Mouse (Mus musculus) midbrain, embryonic 14.5 days (tissue): ENCODE data around the gene Oas1d. TPM values are rescaled to one million over a fixed set of nuclear protein-coding genes. Genes with fewer than 3 reads are reported as not detected.
"Not testable (repeated sequence)": the region's sequence is repeated elsewhere in the genome, so short reads cannot be mapped to it uniquely, and the experiment has no call there.

ENCODE experiments used
- ATAC-seq: fragments of 200-750 bp; cut with Nextera tagmentation; 2 replicates; pipeline ENCODE4 v1.8.0; 2017; ENCODE audit warnings: moderate number of reproducible peaks, moderate library complexity; ENCODE audit not compliant: low FRiP score, low TSS enrichment
- DNase-seq: peaks from one replicate; pipeline ENCODE4 v3.0.0-alpha.2; 2015
- H3K27ac ChIP-seq: fragments of 300-500 bp; sonication (generic); replicated peaks from 2 replicates; pipeline ENCODE4 v1.5.1; 2014; ENCODE audit warnings: mild to moderate bottlenecking, low read depth, low read length, moderate library complexity
- H3K27me3 ChIP-seq: fragments of 300-500 bp; sonication (generic); 2 replicates; pipeline ENCODE4 v1.6.1; 2014; ENCODE audit warnings: low read length, control low read depth, mixed read lengths; ENCODE audit not compliant: control insufficient read depth, insufficient read depth
- H3K36me3 ChIP-seq: fragments of 300-500 bp; sonication (generic); 2 replicates; pipeline ENCODE4 v1.6.1; 2014; ENCODE audit warnings: low read length, control low read depth; ENCODE audit not compliant: control insufficient read depth, insufficient read depth
- H3K4me1 ChIP-seq: fragments of 300-500 bp; sonication (generic); 2 replicates; pipeline ENCODE4 v1.6.1; 2014; ENCODE audit warnings: mild to moderate bottlenecking, antibody characterized with exemption, low read length, control low read depth; ENCODE audit not compliant: control insufficient read depth, insufficient read depth
- H3K4me2 ChIP-seq: fragments of 300-500 bp; sonication (generic); 2 replicates; pipeline ENCODE4 v1.6.1; 2014; ENCODE audit warnings: mild to moderate bottlenecking, low read length, moderate library complexity
- H3K4me3 ChIP-seq: fragments of 300-500 bp; sonication (generic); replicated peaks from 2 replicates; pipeline ENCODE4 v1.5.1; 2014; ENCODE audit warnings: low read depth, low read length
- H3K9ac ChIP-seq: fragments of 300-500 bp; sonication (generic); replicated peaks from 2 replicates; pipeline ENCODE4 v1.6.1; 2014; ENCODE audit warnings: mild to moderate bottlenecking, low read length, moderate library complexity
- H3K9me3 ChIP-seq: fragments of 300-500 bp; sonication (generic); 2 replicates; pipeline ENCODE4 v1.6.1; 2016; ENCODE audit warnings: low read length, control low read depth, mixed read lengths; ENCODE audit not compliant: control insufficient read depth
- WGBS: fragments of 180-500 bp; shearing (Covaris S2); extraction: QIAGEN DNeasy Blood & Tissue Kit; methylation state at CpG from one replicate; pipeline ENCODE4 v1.1.7; 2014; 5-methylcytosine and 5-hydroxymethylcytosine counted together
- polyA plus RNA-seq: library from polyadenylated mRNA; unstranded; fragments of >200 nt; fragmentation: Nextera tagmentation; extraction: Ambion mirVana; gene quantifications from 2 replicates; pipeline ENCODE4 v1.2.1, GENCODE M21; 2014

Oas1d gene
- polyA plus RNA-seq, 1 experiment from 2014 or later, result not detected

DNA sequence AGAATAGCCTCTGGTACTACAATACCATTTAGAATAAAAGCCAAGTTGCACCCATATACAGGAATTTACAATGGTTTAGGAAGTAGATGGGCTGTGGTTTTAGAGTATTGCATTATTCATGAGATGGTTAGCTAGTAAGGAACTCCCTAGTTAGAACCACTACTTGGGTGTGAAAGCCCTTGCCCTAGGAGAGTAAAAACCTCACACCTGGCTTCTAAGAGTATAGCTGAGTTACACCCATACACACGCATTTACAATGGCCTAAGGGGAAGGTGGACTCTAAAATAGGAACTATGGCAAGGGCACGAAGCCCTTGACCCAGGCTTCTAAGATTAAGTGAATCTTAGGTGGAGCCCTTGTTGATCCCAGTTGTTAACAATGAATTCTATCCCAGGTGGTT lies 19.6 kb upstream of the Oas1d start:
- not testable (repeated sequence) for H3K9ac ChIP-seq, H3K9me3 ChIP-seq, H3K27ac ChIP-seq, H3K4me2 ChIP-seq, ATAC-seq, H3K36me3 ChIP-seq, H3K27me3 ChIP-seq, H3K4me1 ChIP-seq, H3K4me3 ChIP-seq, DNase-seq
- 84% methylated on average over 2 of the region's 2 CpGs for WGBS

DNA sequence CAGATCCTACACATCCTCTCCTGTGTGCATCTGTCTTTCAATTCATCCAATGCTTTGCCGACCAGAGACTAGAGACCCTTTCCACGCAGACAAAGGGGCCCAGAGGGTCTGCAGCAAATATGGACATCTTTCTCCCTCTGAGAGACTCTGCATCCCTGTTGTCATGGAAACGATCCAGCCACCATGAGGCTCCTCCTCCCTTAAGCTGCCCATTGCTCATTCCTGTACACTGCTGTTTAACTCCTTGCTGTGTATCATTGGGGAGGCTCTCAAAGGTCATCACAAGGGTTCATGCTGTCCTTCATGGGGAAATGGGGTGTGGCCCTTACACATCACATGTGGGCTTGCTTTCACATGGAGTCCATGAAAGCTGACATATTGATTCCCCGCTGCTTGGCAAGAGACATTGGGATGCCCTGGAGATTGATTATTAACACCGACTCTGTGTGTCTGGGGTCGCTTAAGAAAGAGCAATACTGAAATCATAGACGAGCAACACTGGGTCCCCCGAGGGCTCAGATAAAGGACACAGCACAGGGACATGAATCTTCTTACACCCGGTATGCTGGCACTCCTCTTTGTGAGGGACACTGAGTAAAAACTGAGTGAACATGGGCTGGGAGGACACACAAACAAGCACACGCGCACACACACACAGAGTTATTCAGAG lies 19.0 kb upstream of the Oas1d start:
- Histone ChIP-seq H3K36me3 (no peaks in the 10 kb centered on the region), H3K4me2 (no peak overlapping the region), H3K4me3 (no peak overlapping the region), H3K27me3 (no peaks in the 10 kb centered on the region), H3K9ac (no peak overlapping the region), H3K4me1 (no peaks in the 10 kb centered on the region), H3K9me3 (no peaks in the 10 kb centered on the region), H3K27ac (no peak overlapping the region)
- ATAC-seq, result no peak
- WGBS, result 82% methylated on average over 11 of the region's 11 CpGs
- DNase-seq, result peak; percentile 14

DNA sequence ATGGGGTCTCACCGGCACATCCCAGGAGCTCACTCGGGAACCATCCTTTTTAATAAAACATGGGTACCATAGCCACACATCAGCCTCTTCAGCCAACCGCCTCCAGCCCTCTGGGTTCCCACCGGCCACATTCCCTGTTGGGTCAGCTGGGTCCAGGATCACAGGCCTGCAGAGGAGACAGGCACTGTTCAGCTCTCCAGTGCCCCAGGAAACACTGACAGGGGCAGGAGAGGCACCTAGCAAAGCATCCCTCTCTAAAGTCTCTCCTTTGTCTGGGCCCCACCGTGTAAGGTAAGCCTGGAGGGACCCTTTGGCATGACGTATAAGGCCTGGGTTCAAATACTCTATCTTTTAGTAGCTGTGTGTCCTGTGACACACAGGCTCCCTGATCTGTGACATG lies 16.0 kb upstream of the Oas1d start:
- WGBS, result 80% methylated on average over 6 of the region's 6 CpGs
- H3K4me3 ChIP-seq, result no peak overlapping the region
- H3K4me2 ChIP-seq, result no peak overlapping the region
- H3K4me1 ChIP-seq, result no peaks in the 10 kb centered on the region
- H3K27ac ChIP-seq, result no peak overlapping the region
- DNase-seq (no peak), ATAC-seq (no peak)
- no peak overlapping the region for H3K9ac ChIP-seq
- no peaks in the 10 kb centered on the region for H3K36me3 ChIP-seq
- H3K27me3 ChIP-seq, result no peaks in the 10 kb centered on the region
- H3K9me3 ChIP-seq, result no peaks in the 10 kb centered on the region

DNA sequence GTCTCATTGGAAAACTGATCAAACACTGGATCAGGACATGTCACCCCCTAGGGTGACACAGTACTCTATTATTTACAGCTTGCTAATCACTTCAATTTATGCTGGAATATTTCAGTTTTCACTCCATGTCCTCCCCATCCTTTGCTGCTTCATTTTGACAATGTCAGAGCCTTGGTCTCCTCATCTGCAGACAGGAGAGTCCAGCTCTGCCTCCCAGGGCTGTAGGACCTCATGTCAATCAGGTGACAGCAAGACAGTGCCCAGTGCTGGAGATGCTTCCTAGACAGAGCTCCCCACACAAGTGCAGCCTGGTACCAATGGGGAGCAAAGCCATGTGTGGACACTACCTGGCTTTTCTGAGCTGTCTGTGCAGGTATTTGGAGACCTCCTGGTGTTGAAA lies 15.6 kb upstream of the Oas1d start:
- Histone ChIP-seq H3K9me3 (no peaks in the 10 kb centered on the region), H3K27ac (no peak overlapping the region), H3K27me3 (no peaks in the 10 kb centered on the region), H3K36me3 (no peaks in the 10 kb centered on the region), H3K9ac (no peak overlapping the region), H3K4me3 (no peak overlapping the region), H3K4me2 (no peak overlapping the region), H3K4me1 (no peaks in the 10 kb centered on the region)
- no peak for DNase-seq
- no peak for ATAC-seq

DNA sequence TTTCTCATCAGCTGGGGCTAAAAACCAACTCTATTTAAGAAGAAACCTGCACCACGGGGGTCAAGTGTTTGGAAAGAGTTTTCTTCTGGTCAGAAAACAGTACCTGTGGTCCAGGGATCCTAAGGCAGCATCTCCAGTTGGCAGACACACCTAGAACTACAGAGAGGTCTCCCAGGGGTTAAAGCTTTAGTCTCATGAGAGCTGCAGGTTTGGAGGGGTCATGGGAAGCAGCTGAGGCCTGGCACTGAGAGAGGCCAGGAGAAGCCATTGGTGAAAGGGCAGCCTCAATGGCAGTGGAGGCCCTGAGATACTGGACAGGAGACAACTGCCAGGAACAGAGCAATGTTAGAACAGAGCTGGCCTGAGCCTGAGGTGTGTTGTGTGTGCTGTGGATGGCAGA lies 13.7 kb upstream of the Oas1d start:
- H3K9me3 ChIP-seq, result no peaks in the 10 kb centered on the region
- H3K4me2 ChIP-seq, result no peak overlapping the region
- H3K4me1 ChIP-seq, result no peaks in the 10 kb centered on the region
- H3K27ac ChIP-seq, result no peak overlapping the region
- H3K27me3 ChIP-seq, result no peaks in the 10 kb centered on the region
- DNase-seq (no peak), ATAC-seq (no peak)
- H3K4me3 ChIP-seq, result no peak overlapping the region
- H3K9ac ChIP-seq, result no peak overlapping the region
- WGBS, result 56% methylated on average over 1 of the region's 1 CpGs
- no peaks in the 10 kb centered on the region for H3K36me3 ChIP-seq

DNA sequence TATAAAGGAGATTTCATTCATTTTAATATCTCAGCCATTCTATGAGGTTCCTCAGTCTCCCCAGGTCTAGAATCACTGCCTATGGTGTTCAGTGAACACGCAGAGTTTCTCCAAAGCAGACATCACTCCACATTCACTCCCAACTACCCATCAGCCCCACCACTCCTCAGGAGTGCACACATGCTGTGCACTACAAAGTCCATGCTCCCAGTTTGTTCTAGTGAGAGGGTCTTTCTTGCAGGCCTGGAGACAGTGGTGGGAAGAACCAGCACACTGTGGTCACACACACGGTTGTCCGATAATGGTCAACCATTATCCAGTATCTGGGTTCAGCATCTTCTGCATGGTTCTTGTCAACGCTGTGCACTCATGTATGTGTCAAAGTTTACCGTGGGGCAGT lies 12.3 kb upstream of the Oas1d start:
- DNase-seq (no peak), ATAC-seq (no peak)
- Histone ChIP-seq H3K27ac (no peak overlapping the region), H3K9ac (no peak overlapping the region), H3K27me3 (no peaks in the 10 kb centered on the region), H3K4me3 (no peak overlapping the region), H3K36me3 (no peaks in the 10 kb centered on the region), H3K4me2 (no peak overlapping the region), H3K4me1 (no peaks in the 10 kb centered on the region), H3K9me3 (no peaks in the 10 kb centered on the region)
- 91% methylated on average over 5 of the region's 5 CpGs for WGBS

DNA sequence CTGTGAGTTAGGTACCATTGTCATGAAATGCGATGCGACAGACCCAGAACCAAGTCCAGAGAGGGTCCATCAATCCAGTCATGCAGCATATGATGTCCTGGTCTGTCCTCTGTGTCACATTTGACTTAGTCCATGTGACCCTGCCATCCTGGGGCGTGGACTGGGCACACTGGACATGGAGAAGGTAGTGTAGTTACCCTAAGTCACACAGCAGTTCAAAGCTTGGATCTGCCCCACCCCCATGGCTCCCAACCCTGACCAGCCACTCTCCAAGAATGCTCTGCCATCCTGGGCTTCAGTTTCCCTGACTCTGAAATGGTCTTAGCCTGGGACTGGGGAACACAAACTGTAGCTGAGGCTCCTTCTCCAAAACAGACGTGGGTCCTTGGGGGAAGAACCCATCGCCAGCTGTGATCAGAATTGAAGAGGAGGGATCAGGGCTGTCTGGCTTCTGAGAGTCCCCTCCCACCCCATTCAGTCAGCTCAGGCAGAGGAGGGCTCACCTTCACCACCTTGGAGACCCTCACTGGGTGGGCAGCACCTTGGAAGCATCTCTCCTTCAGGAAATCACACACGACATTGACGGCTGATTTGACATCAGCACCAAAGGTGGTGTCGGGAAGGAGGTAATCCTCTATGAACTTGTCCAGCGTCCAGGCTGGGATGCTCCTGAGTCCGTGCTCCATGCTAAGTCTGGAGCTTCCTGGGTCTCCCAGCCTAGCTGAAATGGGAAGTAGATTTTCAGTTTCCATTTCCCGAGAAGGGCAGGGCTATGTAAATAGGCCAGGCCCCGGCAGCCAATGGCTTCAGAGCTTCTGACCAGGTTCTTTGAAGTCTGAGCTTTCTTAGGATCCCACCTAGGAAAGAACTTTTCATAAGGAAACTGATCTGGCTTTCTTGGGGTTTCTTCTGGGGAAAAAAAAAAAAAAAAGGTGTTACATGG lies 7.3 kb upstream of the Oas1d start, which contains the start of gene Oas1a:
Gene Oas1a, minus strand, starts transcription at position 731 of the 943 bp plus-strand sequence.
- 35% methylated on average over 9 of the region's 12 CpGs for WGBS

DNA sequence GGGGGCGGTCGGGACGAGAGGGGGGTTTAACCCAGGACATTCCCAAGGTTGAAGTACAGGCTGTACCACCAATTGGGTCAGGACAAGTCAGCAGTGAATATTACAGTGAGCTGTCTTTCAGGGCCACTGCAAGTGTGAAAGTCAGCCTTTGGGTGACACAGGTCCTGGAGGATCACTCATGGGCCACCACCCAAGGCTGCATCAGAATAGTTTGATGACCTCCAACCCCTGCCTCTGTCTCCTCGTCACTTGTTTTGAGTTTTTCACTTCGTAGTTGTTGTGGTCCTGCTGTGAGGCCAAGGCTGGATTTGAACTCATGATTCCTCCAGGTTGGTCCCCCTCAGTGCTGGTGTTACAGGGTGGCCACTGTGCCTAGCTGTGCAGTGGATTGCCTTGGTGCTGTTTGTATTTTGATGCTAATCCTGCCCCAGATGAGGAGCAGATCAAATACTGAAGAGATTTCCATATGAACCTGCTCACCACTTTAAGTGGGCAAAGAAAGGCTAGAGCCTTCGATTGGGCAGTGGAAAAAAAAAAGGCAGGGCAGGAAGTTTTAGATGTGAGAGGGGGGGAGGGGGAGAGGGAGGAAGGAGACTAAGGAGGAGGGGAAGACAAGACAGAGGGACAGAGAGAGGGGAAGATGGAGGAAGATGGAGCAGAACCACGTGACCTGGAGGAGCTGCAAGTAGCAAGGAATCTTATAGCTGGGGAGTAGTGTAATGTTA lies 6.0 kb upstream of the Oas1d start:
- Histone ChIP-seq H3K4me2 (no peak overlapping the region), H3K4me1 (no peaks in the 10 kb centered on the region), H3K9me3 (no peaks in the 10 kb centered on the region), H3K4me3 (no peak overlapping the region), H3K9ac (no peak overlapping the region), H3K36me3 (no peaks in the 10 kb centered on the region), H3K27me3 (no peaks in the 10 kb centered on the region), H3K27ac (no peak overlapping the region)
- 46% methylated on average over 7 of the region's 7 CpGs for WGBS
- DNase-seq (no peak), ATAC-seq (no peak)

More for the DNA sequence above, 7.3 kb upstream of the Oas1d start, which contains the start of gene Oas1a:
- not testable (repeated sequence) for H3K4me1 ChIP-seq, ATAC-seq, H3K4me3 ChIP-seq, H3K27me3 ChIP-seq, H3K4me2 ChIP-seq, DNase-seq, H3K27ac ChIP-seq, H3K9me3 ChIP-seq, H3K9ac ChIP-seq, H3K36me3 ChIP-seq
